Mouse (Mus musculus): ENCODE results near the gene Slc22a14.

The Slc22a14 gene

DNA sequence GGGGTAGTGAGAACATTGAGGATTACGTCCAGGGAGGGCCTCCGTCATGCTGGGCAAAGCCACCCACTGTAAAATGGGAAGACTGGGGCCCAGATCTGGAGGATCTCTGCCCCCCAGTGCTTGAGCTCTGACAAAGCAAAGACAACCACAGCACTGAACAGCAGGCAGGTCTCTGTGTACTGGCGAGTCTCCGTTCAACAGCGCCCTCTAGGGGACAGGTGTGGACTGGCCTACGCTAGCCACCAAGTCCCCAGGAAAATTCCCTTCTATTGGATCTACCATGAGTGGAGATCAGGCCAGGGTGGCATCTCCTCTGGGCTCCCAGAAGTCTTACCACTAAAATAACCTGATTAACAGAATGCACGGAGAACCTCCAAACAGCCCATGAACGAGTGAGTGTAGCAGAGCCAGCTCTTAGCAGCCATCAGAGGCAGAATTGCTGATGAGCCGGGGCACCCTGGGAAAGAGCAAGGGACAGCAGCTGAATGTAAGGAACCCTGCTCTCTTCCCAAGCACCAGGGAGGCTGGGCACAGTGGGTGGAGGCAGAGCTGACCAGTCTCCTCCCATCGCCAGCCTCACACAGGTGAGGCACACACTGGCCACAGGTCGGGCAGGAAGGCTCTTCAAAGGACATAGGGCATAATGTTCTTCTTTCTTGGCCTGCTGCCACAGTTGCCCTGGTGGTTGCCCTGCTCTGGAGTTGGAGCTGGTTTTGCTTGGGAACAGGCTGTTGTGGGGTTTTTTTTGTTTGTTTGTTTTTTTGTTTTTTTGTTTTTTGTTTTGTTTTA is 173.0 kb downstream of the Slc22a14 start:
- DNase-seq = peak; percentile 84

DNA sequence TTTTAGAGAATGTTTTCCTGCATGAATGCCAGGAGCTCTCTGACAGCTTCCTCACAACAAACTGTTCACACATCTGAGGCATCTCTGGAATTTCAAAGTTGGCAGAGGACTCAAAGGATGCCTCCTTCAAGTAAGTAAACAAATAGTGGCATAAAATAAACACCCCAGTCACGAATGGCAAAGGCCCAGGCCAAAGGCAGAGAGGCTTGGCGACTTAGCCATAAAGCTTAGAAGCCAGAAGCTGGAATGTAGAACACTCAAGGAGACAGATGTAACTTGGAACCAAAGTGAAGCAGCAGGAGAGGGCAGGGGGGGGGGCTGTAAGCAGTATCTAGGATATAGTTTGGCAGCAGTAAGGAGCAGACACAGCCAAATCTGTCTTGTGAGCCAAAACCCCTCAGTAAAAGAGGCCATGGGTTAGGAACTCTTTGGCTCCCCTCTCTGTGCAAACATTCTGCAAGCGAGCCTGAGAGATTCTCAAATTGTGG is 184.1 kb downstream of the Slc22a14 start:
- peak; percentile 61 for DNase-seq

DNA sequence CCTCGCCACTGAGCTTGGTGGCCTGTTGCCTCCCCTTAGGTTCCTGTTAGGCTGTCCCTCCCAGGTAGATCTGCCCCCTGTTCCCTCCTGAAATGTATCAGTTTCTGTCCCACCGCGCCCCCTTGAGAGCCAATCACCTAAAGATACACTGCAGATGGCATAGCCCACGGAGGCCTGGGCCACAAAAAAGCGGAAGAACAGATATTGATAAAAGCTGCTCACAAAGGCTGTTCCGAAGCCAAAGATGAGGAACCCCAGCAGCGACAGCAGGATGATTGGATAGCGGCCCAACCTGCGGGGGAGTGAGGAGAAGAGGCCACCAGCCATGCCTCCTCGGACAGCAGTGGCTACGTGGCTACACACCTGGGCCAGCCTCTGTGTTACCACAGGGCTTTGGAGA is 186.1 kb downstream of the Slc22a14 start:
- no peak for DNase-seq

DNA sequence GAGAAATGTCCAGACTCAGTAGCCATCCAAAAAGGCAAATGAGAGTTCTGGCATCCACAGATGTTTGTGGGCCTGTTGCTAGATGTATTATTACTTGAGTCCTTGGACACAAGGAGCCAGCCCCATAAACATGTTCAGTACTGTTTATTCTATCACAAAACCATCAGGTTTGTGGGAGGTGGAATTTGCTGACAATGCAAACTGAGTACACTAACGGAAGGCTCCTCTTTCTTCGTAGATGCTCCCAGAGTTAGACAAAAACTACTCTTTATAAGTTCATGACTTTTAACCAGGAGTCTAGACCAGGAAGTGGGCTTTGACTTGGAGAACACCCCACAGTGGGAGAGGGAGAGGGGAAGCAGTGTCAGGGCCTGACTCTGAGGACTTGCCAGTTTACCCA is 197.7 kb downstream of the Slc22a14 start:
- DNase-seq = no peak

DNA sequence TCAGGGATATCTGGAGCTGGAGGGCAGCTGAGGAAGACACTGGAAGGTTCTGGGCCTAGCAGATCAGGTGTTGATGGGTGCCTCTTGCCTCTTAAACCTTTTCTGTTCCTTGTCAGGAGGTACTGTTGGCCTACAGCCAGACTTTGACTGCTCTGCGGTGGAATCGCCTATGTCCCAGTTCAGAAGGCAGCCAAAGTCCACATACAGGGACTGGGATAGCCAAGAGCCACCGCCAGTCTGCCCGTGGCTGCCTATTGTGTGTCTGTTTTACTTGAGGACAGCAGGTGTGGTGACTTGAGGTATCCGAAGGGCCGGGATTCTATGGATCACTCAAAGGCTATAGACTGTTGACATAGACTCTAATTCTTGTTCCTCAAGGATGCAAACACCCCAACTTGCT is 199.8 kb downstream of the Slc22a14 start:
- DNase-seq = peak; percentile 62

DNA sequence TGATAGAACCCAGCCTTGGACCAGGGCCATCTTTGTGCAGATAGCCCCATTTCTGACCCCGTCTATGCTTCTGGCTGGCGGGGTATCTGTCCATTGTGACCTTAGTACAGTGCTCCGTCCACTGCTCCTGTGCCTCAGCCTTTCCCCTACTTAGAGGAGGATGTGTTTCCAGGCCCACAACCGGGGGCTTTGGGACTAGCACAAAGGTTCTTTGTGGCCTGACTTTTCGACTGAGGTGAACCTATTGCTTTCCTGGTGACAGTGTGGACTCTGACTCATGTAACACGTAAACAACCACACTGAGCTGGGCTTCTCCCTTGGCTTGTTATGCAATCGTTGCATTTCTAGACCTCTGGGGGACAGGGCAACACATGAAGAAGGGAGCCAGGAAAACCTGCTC is 200.6 kb downstream of the Slc22a14 start:
- peak; percentile 56 for DNase-seq

DNA sequence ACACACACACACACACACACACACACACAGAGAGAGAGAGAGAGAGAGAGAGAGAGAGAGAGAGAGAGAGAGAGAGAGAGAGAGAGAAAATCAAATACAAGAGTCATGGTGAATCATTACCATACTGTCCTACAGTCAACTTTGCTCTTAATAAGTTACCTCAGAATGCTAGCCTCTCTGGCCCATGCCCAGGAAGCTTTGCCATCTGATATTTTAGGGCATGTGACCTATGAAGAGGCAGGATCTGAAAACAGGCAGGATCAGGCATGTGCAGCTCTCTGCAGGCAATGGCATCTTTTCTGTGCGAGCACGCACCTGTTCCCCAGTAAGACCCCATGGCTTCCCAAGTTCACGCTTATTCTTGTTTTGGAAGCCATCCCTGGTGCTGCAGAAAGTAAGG is 204.7 kb downstream of the Slc22a14 start:
- DNase-seq = peak; percentile 84

DNA sequence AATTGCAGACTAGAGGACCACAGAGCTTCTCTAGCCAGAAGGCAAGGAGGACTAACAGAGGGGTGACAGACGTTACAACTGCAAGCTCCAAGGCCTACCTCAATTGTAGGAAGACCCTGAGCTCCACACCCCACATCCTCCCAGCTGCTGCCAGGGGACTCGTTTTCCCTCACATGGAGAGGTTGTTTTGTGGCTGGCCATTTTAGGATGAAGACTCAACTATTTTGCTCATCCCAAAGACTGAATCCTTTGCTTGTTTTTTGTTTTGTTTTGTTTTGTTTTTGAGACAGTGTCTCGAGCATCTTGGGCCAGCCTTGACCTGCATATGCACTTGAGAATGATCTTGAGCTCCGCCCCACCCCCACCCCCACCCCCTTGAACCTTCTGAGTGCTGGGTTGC is 206.5 kb downstream of the Slc22a14 start, which contains the start of gene Gm47289:
Gene Gm47289, plus strand, starts transcription at position 301 of the 400 bp plus-strand sequence.
- DNase-seq = no peak

DNA sequence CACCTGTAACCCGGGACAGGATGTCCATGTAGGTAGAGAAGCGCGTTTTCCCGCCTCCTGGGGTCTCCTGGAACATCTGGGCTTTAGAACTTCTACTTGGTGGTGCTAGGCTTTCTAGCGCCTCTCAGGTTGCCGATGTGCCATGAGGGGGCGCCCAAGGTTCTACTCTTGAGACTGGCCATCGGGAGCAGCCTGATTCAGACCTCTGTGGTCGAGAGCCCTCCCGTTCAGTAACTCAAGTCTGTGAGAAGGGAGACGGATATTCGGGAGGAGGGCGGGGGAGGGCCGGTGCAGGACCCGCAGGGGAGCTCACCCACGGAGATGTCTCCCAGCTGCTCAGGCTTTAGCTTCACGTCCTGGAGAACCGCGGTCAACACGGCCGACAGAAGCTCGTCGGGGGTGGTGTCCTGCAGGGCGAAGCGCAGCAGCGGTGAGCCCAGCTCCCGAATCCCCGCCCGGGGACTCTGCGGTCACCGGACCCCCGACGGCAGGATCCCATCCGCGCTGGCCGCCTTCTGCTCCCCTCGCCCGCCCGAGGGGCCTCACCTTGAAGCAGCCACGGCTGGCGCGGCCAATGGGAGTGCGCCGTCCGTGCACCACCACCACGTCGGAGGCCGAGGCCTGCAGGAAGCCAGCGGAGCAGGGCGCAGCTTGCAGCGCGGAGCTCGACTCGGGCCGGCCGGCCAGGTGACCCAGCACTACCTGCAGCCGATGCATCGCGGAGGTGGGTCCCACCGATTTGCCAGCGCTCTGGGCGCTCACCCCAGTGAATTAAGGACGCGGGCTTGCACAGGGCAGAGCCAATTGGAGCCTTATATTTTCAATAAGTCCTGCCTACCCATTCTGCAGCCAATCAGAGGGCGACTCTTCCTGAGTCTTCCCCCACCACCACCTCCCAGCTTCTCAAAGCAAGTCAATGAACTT is 208.8 kb downstream of the Slc22a14 start, which contains the start of gene Acaa1b:
Gene Acaa1b, minus strand, starts transcription at position 816 of the 924 bp plus-strand sequence.
- DNase-seq = peak; percentile 92

DNA sequence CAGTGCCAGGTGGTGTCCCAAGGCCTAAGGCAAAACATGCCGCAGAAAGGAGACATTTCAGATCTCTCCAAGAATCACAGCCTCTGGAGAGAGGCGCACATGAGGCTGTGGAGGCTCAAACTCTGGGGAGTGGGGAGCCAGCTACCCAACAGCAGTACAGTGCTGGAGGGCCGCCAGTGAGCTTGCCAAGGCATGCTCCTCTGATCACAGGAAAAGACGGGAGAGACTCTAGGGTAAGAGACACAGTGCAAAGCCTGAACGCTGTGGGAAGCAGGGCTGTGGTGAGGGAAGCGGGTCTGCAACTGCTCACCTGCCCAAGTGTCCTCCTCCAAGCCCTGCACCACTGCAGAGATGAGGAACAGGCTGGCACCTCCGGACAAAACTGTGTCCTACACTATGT is 209.5 kb downstream of the Slc22a14 start:
- DNase-seq = peak; percentile 49

DNA sequence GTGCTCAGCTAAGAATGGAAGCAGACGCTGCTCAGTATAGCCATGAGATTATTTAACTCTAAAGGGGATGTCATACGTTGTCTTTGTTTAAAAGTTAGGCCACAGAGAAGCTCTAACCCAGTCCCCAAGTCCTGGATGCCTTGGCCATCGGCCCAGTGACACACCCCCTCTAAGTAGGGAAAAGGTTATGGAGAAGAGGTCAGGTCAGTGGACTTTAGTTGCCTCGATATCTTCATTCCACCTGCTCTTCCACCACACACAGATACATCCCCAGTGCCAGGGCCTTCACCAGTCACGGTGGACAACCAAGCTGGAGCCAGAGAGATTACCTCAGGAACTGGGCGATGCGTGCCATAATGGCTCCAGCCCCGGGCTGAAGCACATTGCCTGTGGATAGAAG is 209.9 kb downstream of the Slc22a14 start:
- peak; percentile 81 for DNase-seq

DNA sequence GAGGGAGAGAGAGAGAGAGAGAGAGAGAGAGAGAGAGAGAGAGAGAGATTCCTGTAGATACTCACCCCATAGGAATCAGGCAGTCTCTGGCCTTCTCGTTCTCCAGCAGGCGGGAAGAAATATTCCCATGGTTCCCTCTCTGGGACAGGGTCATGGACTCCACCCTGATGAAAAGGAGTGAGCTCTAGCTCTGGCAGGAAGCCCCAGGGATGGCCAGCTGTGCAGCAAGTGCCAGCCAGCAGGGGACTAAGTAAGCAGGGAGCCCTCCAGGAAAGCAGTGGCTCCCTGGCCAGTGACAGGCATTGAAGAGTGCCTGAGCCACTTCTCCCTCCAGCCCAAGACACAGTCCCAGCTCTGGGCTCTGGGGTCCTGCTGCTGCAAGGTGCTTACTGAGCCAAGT is 213.6 kb downstream of the Slc22a14 start:
- DNase-seq = no peak

DNA sequence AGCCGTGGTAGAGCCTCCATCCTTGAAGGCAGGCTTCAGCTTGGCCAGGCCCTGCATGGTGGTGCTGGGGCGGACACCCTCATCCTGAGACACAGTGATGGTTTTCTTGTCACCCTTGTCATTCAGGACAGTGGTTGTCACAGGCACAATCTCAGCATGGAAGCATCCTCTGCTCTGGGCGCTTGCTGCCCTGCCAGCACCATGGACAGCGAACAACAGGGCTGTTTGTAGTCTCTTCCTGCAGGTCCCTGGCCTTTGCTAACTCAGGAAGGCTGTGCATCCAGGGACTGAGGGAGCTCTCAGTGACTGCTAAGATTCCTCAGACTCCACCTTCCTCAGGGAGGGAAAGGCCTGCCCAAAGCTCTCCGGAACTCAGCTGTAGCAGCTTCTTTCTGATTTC is 215.8 kb downstream of the Slc22a14 start:
- peak; percentile 49 for DNase-seq

DNA sequence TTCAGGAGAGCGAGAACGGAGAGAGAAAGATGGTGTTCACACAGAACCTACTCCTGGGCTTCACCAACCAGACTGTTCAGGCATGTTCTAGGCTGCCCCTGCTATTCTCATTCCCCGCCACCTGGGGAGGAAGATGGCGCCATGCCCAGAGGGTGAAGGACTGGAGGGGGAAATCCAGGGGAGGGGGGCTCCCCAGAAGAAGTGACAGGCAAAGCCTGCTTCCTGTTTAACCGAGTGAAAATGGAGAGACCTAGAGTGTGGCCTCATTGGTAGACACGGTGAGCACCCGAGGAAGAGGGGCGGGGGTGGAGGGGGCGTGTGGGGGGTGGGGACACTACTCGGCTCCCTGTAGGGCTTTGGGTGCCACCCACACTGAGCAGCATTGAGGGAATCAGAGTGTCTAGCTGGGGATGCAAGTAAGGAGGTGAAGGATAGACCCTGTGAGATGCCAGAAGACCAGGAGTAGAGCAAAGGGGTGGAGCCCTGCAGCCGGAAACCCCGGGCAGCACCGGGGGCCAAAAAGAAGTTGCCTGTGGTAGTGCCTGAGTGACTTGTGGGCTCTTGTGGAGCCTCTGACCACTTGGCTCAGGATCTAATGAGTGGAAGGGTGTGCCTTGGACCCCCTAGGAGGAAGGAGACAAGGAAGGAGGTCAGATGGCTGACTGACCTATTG is 219.1 kb downstream of the Slc22a14 start:
- no peak for DNase-seq

DNA sequence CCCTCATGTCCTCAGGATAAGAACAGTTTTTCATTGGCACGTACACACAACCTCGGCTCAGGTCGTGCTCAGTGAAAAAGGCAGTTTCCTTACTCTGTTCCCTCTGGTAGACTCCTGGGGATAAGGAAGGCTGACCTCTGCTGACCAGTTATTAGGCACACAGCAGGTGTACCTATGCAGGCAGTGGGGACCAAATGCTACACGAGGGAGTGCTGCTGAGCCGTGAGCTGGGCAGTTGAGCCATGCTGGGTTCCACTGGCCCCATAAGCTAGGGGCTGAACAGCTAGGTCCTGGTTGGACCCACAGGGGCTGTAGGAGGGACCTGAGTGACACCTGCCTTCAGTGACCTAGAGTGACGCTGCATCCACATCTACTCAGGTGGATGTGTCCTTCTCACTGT is 219.7 kb downstream of the Slc22a14 start:
- DNase-seq = no peak

DNA sequence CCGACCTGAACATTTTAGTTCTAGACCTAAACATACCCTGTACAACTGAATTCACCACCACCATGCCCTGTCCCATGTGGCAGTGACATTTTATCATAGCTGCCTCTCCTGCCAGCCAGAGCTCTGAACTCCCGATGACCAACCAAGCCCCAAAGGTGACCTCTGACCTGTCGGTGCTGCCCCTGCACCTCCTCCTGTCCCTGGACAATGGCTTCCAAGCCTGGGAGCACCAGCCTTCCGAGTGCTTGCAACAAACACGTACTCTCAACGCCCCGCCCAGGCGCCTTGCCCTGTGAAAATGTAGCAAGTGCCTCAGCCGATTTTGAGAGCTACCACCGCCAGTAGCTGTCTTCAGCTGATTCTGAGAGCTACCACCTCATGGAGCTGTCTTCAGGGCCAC is 220.2 kb downstream of the Slc22a14 start:
- no peak for DNase-seq

DNA sequence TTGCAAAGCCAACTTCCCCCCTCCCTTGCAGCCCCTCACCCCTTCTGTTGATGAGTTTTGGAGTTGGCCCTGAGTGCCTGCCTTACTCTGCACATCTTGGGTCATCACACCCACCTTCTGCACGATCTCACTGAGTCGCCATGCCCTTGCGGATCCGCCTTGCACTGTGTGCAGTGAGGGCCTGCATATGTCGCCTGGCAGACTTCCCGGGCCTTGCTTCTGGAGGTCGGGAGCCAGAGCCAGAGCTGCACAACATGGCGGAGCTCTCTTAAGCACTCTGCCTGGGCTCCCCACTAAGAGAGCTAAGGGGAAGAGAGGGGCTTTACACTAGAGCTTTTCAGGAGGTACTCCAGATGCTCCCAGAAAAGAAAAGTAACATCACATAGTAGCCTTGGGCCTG is 220.7 kb downstream of the Slc22a14 start:
- DNase-seq = no peak

DNA sequence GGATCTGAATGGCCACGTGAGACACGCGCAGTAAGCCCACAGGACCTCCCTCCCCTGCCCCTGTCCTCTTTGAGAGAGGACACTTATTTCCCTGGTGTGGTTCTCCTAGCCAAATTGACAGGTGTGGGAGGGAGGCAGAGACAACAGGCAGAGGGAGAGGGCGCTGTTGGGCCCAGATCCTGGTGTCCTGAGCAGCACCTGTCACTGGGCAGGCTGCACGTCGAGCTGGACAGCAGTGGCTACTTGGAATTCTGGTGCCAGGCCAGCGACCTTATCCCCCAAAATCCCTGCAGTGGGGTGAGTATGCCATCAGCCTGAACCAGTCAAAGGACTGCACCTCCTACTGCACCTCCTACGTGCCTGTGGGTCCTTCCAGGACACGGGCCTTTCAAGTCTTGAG is 222.0 kb downstream of the Slc22a14 start:
- DNase-seq = no peak

DNA sequence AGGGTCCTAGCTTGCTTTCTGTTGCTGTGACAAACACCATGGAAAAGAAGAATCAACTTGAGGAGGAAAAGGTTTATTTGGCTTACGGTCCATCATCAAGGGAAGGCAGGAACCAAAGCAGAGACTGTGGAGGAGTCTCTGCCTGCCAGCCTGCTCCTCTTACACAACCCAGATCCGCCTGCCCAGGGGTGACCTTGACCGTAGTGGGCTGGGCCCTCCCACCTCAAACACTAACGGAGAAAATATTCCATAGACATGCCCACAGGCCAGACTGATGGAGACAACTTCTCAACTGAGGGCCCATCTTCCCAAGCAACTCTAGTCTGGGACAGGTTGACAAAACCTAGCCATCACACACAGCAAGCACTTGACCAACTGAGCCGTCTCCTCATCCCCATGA is 223.3 kb downstream of the Slc22a14 start:
- DNase-seq = no peak

DNA sequence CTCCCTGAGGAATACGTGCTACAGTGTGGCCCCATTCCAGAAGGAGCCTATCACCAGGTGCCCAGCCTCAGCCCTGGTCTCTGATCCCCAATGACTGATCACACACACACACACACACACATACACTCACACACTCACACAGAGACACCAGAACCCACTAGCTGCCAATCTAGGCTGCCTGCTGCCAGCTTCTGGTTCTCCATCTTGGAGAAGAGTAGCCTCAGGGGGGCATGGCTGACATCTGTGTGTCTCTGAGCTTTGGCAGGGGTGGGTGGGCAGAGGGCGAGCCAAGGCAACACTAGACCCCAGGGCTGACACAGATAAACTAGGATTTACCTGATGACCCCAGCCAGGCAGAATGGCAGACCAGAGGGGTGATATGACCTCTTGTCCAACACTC is 226.5 kb downstream of the Slc22a14 start:
- DNase-seq = no peak

DNA sequence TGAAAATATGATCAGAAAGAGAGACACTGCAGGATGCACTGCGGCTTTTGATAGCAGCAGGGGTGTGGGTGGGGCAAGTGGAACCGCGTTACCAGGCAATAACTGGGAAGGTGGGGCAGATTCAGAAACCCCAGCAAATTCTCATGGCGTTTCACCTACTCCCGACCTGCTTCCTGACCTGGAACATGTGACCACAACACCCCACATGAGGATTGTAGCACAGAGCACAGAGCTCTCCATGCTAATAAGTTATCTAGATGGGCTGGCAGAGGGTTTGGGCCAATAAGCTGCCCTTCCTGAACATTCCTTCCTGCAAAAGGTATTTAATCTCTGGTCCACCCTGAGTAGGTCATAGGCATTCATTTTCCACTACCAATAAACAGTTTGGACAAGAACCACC is 234.7 kb downstream of the Slc22a14 start:
- DNase-seq = no peak

DNA sequence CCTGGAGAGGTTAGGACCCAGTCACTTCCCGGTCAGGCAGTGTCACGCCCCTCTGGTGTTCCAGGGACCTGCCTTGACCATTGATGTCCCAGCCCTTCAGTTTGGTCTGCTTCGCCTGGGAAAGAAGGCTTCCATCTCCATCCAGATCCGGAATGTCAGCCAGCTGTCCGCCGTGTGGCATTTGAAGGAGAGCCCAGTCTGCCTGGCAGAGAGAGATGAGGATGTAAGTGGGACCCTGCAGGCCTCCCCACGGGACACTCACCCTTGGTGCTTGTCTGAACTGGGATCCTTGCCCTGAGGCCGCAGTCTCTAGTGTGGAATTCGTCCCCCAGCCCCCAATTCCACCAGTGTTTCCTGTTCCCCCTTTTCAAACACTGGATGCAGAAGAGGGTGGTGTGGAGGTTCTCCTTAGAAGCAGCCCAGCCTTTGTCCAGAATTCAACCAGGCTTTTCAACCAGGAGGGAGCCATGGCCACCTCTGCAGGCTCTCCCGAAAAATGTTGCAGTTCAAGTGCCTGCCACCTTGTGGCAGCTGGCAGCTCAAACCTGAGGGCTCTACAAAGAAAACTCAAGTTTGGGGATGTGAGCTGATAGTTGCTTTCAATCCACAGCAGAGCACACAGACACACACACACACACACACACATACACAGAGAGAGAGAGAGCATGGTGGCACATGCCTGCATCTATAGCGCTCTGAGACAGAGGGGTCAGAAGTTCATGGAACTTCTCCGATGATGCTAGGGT is 236.7 kb downstream of the Slc22a14 start:
- DNase-seq = no peak

All from kidney, adult 18-20 months (tissue).